ENCODE assay signal across 8 mouse cellular contexts in genomic region chr17:9756196-9756595, GRCm38 (mm10).
DNase-seq lines count a peak whose midpoint lies in the region; TF ChIP-seq lines count a peak whose summit lies in the region.

No protein-coding gene starts in this region.

- H3K36me3 ChIP-seq in ES-E14 (ENCODE audit: control insufficient read depth, insufficient read depth, low read length, poor library complexity, severe bottlenecking): no peaks in the 10 kb centered on the region
- H3K36me3 ChIP-seq in heart, embryonic 10.5 days: no peaks in the 10 kb centered on the region

- 0 out of 2 replicates have a peak, but pooled peaks cover 9% of the 10 kb centered on the region for H3K27me3 ChIP-seq in heart, embryonic 10.5 days (ENCODE audit: insufficient read depth, poor library complexity, severe bottlenecking)

- DNase-seq in heart, adult 9 months (ENCODE audit: low spot score in 2 of 2): peak; percentile 35 to 79
- no peak for DNase-seq in heart, postnatal 25 days (ENCODE audit: low spot score)
- no peak for DNase-seq in ES-E14 (ENCODE audit: low read depth, low spot score)
- DNase-seq in cerebellum, adult 9-10 months: peak; percentile 62
- DNase-seq in heart, embryonic 10.5 days (ENCODE audit: low spot score): no peak
- peak; percentile 62 to 79 for DNase-seq in left cerebral cortex, postnatal 14 days (ENCODE audit: low spot score in 2 of 2)
- DNase-seq in neural tube, embryonic 10.5 days (ENCODE audit: extremely low spot score, low spot score): peak; percentile 60
- DNase-seq in natural killer cell, adult 2 months (ENCODE audit: low spot score in 2 of 2): no peak

- H3K4me3 ChIP-seq in ES-E14 (ENCODE audit: insufficient read depth in 1 of 2, low read depth in 1 of 2, low read length in 2 of 2, poor library complexity in 1 of 2, severe bottlenecking in 1 of 2): no peak overlapping the region
- H3K4me3 ChIP-seq in heart, embryonic 10.5 days: no peak overlapping the region

- H3K9ac ChIP-seq in ES-E14 (ENCODE audit: insufficient read depth, low read depth, low read length, poor library complexity, severe bottlenecking): no peak overlapping the region

- peaks cover 0 to 2% of the 10 kb centered on the region in 2 experiments; a peak in 1 of 4 replicates for H3K4me1 ChIP-seq in ES-E14 (ENCODE audit: control insufficient read depth in 2 of 2, insufficient read depth in 2 of 2, low read length in 2 of 2, poor library complexity in 1 of 2)
- H3K4me1 ChIP-seq in heart, embryonic 10.5 days: peaks cover 22% of the 10 kb centered on the region

- in situ Hi-C loops in ES-E14 (cut with MboI; ENCODE audit: low sequenced_read_pairs in 2 of 2, unreplicated experiment in 2 of 2): no loop called here

- 54% methylated on average over 3 of the region's 3 CpGs for WGBS in heart, embryonic 10.5 days

- intact Hi-C loops in heart, postnatal 25 days (cut with DNase I): loop anchor here (2.0 to 10.0 kb wide), 9 partner anchors 191 to 989 kb away; no protein-coding TSS in a partner anchor
- intact Hi-C loops in left cerebral cortex, postnatal 14 days (cut with DNase I): loop anchor here (10.0 kb wide), 1 partner anchor 721 kb away; no protein-coding TSS in a partner anchor

- H3K27ac ChIP-seq in ES-E14 (ENCODE audit: insufficient read depth, low read depth, low read length, poor library complexity, severe bottlenecking): no peak overlapping the region
- 0 out of 2 replicates have a peak overlapping the region, but pooled peaks have one; percentile 47 for H3K27ac ChIP-seq in heart, embryonic 10.5 days

- no peaks in the 10 kb centered on the region for H3K9me3 ChIP-seq in ES-E14 (ENCODE audit: control insufficient read depth, insufficient read depth, low read depth, low read length)
- no peaks in the 10 kb centered on the region for H3K9me3 ChIP-seq in heart, embryonic 10.5 days

TF ChIP-seq in ES-E14, 5 proteins besides CTCF, POLR2A, EP300 and RAD21:
- TF ChIP-seq ZNF384 (IDR thresholded peaks at IDR 0.05; ENCODE audit: low read depth, low read length) (peak; percentile 95), CHD2 (IDR thresholded peaks at IDR 0.05; ENCODE audit: low read depth, low read length) (no peak), HCFC1 (IDR thresholded peaks at IDR 0.05; ENCODE audit: borderline replicate concordance, insufficient read depth, low read length) (no peak), MAFK (IDR thresholded peaks at IDR 0.05; ENCODE audit: insufficient read depth, low read depth, low read length) (no peak), ZC3H11A (IDR thresholded peaks at IDR 0.05; ENCODE audit: borderline replicate concordance, low read depth, low read length) (peak; percentile 88)

Comparison
In these comparisons a context has a peak if more than half of its experiments do, and no peak if none do; other contexts are left out.
1. DNase-seq: peak in heart, adult 9 months (2 of 2), cerebellum, adult 9-10 months (single experiment), left cerebral cortex, postnatal 14 days (2 of 2) and neural tube, embryonic 10.5 days (single experiment); none in heart, postnatal 25 days (single experiment), ES-E14 (single experiment), heart, embryonic 10.5 days (single experiment) and natural killer cell, adult 2 months (0 of 2).